Mouse (Mus musculus) megakaryocyte, embryonic 14.5 days (primary cell): ENCODE data around the gene Psmd12.

Experiments used
- FLI1 ChIP-seq: IDR thresholded peaks from 2 replicates; pipeline ENCODE4 v1.6.1; 2012; ENCODE audit warnings: low read length, inconsistent platforms, mixed read lengths
- GATA1 ChIP-seq: IDR thresholded peaks from 3 replicates; pipeline ENCODE4 v1.6.1; 2012; ENCODE audit warnings: mixed read lengths, low read length, inconsistent platforms, borderline replicate concordance

DNA sequence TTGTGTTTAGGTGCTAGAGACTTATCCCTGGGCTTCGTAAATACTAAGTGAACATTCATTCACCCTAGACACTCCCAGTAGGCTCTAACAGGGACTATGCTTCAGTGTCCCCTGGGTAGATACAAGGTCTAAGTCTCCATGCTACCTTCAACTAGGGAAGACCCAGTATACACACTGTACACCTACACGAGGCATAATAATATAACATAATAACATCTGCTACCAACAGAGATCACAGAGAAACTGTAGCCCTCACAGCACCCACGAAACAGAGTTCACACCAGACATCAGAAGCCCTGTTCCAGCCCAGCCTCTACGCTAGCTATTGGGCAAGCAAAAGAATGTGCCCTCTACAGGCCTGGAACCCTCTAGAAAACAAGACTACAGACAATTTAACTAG, 14.2 kb upstream of the Psmd12 start:
- TF ChIP-seq GATA1 (no peak), FLI1 (no peak)
